Mouse (Mus musculus) hindbrain, embryonic 13.5 days (tissue): Measurements from ENCODE around the gene 1700057G04Rik. TPM values are rescaled to one million over a fixed set of nuclear protein-coding genes. Genes with fewer than 3 reads are reported as not detected.

Experiments
- ATAC-seq: fragments of 200-750 bp; cut with Nextera tagmentation; 2 replicates; pipeline ENCODE4 v1.8.0; 2017; ENCODE audit warnings: moderate TSS enrichment; ENCODE audit not compliant: low FRiP score
- H3K27ac ChIP-seq: fragments of 300-500 bp; sonication (generic); 2 replicates; pipeline ENCODE4 v1.5.1; 2015; ENCODE audit warnings: inconsistent platforms, mild to moderate bottlenecking, moderate library complexity
- H3K27me3 ChIP-seq: fragments of 300-500 bp; sonication (generic); 2 replicates; pipeline ENCODE4 v1.6.1; 2015; ENCODE audit warnings: mild to moderate bottlenecking, inconsistent platforms
- H3K36me3 ChIP-seq: fragments of 300-500 bp; sonication (generic); 2 replicates; pipeline ENCODE4 v1.6.1; 2015; ENCODE audit warnings: mild to moderate bottlenecking, inconsistent platforms
- H3K4me1 ChIP-seq: fragments of 300-500 bp; sonication (generic); replicated peaks from 2 replicates; pipeline ENCODE4 v1.6.1; 2015; ENCODE audit warnings: inconsistent platforms
- H3K4me2 ChIP-seq: fragments of 300-500 bp; sonication (generic); 2 replicates; pipeline ENCODE4 v1.6.1; 2015; ENCODE audit warnings: inconsistent platforms, mild to moderate bottlenecking, moderate library complexity
- H3K4me3 ChIP-seq: fragments of 300-500 bp; sonication (generic); 2 replicates; pipeline ENCODE4 v1.5.1; 2015; ENCODE audit warnings: mild to moderate bottlenecking, inconsistent platforms
- H3K9ac ChIP-seq: fragments of 300-500 bp; sonication (generic); 2 replicates; pipeline ENCODE4 v1.6.1; 2015; ENCODE audit warnings: mild to moderate bottlenecking, inconsistent platforms
- H3K9me3 ChIP-seq: fragments of 300-500 bp; sonication (generic); 2 replicates; pipeline ENCODE4 v1.6.1; 2016; ENCODE audit warnings: inconsistent platforms
- WGBS: fragments of 180-500 bp; shearing (Covaris S2); methylation state at CpG from one replicate; pipeline ENCODE4 v1.1.7; 2015; 5-methylcytosine and 5-hydroxymethylcytosine counted together
- polyA plus RNA-seq: library from polyadenylated mRNA; unstranded; fragments of >200 nt; fragmentation: Nextera tagmentation; extraction: Ambion mirVana; gene quantifications from 2 replicates; pipeline ENCODE4 v1.2.1, GENCODE M21; 2015

Gene 1700057G04Rik
- polyA plus RNA-seq, result not detected in 2 replicates

GRCm38 (mm10) chr9:92309077-92309476 is at the start of gene 1700057G04Rik:
Gene 1700057G04Rik (plus strand): TSS chr9:92309377.
- Histone ChIP-seq H3K4me3 (no peak within 1 kb of the TSS), H3K36me3 (no peaks in the 10 kb centered on the region), H3K9ac (no peak within 1 kb of the TSS), H3K9me3 (no peaks in the 10 kb centered on the region), H3K4me1 (no peaks in the 10 kb centered on the region), H3K27me3 (no peaks in the 10 kb centered on the region), H3K27ac (no peak within 1 kb of the TSS), H3K4me2 (no peak within 1 kb of the TSS)
- ATAC-seq, result no peak
- 89% methylated on average over 1 of the region's 1 CpGs for WGBS

- Histone ChIP-seq H3K4me2 (no peak overlapping the region), H3K9ac (no peak overlapping the region), H3K36me3 (0 out of 2 replicates have a peak, but pooled peaks cover 3% of the 10 kb centered on the region), H3K9me3 (no peaks in the 10 kb centered on the region), H3K4me1 (no peaks in the 10 kb centered on the region), H3K4me3 (no peak overlapping the region), H3K27me3 (no peaks in the 10 kb centered on the region), H3K27ac (no peak overlapping the region)
- no peak for ATAC-seq
- 88% methylated on average over 7 of the region's 7 CpGs for WGBS
These were observed 48.6 kb upstream of the 1700057G04Rik start for GRCm38 (mm10) chr9:92260481-92261159.

DNA sequence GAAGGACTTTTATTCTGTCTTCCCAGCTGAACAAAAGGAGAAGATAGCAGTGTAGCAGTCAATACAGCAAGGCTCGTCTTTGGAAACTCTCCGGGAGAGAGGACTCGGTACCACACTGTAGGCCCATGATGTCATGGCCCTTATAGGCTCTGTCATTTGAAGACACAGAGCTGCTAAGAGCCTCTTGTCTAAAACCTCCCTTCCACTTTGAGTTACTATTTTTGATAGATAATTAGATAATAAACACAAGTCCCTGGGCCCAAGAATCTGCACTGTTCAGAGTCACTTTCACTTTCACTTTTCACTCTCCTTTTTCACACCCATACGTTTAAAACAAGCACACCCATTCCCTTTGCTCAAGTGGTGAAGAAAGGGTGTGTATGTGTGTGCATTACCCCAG is 43.5 kb upstream of the 1700057G04Rik start:
- no peak overlapping the region for H3K27ac ChIP-seq
- no peak overlapping the region for H3K4me3 ChIP-seq
- H3K27me3 ChIP-seq, result no peaks in the 10 kb centered on the region
- 83% methylated on average over 4 of the region's 4 CpGs for WGBS
- no peaks in the 10 kb centered on the region for H3K4me1 ChIP-seq
- peaks cover 8% of the 10 kb centered on the region; the same call in 1 of the 2 replicates for H3K36me3 ChIP-seq
- H3K4me2 ChIP-seq, result no peak overlapping the region
- H3K9me3 ChIP-seq, result no peaks in the 10 kb centered on the region
- no peak overlapping the region for H3K9ac ChIP-seq
- no peak for ATAC-seq

DNA sequence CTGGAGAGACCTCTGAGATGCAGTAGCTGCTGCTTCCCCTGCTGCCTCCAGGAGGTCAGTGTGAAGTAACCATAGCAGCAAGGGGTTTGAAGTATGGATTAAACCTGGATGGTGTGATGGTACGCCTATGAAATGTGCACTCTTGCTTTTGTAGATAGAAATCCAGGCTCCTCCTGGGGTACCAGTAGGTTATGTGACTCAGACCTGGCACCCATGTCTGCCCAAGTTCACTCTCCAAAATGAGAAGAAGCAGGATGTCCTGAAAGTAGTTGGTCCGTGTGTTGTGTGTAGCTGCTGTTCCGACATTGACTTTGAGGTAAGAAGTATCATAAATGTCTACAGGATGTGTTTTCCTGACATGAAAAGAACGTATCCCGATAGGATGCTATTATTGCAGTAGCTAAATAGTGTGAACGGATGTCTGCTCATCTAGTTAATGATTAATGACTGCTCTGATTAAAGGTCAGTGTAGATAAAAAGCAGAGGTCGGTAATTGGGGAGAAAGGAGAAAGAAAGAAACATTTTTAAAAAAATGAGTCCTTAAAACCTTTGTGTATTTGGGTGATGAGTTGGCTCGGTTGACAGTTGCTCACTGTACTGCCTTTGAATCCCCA is 42.5 kb upstream of the 1700057G04Rik start:
- 69% methylated on average over 8 of the region's 8 CpGs for WGBS
- Histone ChIP-seq H3K36me3 (peaks cover 10% of the 10 kb centered on the region; the same call in 1 of the 2 replicates), H3K27ac (no peak overlapping the region), H3K4me2 (no peak overlapping the region), H3K9me3 (no peaks in the 10 kb centered on the region), H3K27me3 (no peaks in the 10 kb centered on the region), H3K4me3 (no peak overlapping the region), H3K4me1 (no peaks in the 10 kb centered on the region), H3K9ac (no peak overlapping the region)
- ATAC-seq, result no peak

DNA sequence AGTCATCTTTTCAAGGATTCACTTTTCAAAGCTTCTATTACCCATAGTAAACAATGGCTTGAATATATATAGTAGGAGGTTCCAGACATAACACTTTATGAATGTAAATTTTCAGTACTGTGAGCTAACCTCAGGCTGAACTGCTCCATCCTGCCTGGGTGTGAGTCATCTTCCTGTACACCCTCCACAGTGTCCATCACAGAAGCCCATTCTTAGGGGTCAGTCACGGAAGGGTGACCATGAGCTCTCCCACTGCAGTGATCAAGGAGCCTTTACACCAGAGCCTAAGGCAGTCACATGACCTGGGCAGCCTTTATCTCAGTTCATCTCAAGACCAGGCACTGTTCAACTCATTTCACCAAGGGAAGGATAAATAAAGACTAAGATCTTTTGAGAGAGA is 41.4 kb upstream of the 1700057G04Rik start:
- no peak overlapping the region for H3K9ac ChIP-seq
- H3K27ac ChIP-seq, result no peak overlapping the region
- H3K36me3 ChIP-seq, result peaks cover 10% of the 10 kb centered on the region; the same call in 1 of the 2 replicates
- no peak for ATAC-seq
- H3K9me3 ChIP-seq, result no peaks in the 10 kb centered on the region
- no peaks in the 10 kb centered on the region for H3K4me1 ChIP-seq
- H3K4me3 ChIP-seq, result no peak overlapping the region
- WGBS, result 82% methylated on average over 1 of the region's 1 CpGs
- H3K4me2 ChIP-seq, result no peak overlapping the region
- H3K27me3 ChIP-seq, result no peaks in the 10 kb centered on the region

- WGBS, result 98% methylated on average over 5 of the region's 5 CpGs
- no peak overlapping the region for H3K4me3 ChIP-seq
- ATAC-seq, result no peak
- H3K27ac ChIP-seq, result no peak overlapping the region
- H3K4me2 ChIP-seq, result no peak overlapping the region
- no peak overlapping the region for H3K9ac ChIP-seq
- no peaks in the 10 kb centered on the region for H3K4me1 ChIP-seq
- no peaks in the 10 kb centered on the region for H3K27me3 ChIP-seq
- peaks cover 10% of the 10 kb centered on the region; the same call in 1 of the 2 replicates for H3K36me3 ChIP-seq
- no peaks in the 10 kb centered on the region for H3K9me3 ChIP-seq
These were observed 39.3 kb upstream of the 1700057G04Rik start for GRCm38 (mm10) chr9:92269829-92270404.

DNA sequence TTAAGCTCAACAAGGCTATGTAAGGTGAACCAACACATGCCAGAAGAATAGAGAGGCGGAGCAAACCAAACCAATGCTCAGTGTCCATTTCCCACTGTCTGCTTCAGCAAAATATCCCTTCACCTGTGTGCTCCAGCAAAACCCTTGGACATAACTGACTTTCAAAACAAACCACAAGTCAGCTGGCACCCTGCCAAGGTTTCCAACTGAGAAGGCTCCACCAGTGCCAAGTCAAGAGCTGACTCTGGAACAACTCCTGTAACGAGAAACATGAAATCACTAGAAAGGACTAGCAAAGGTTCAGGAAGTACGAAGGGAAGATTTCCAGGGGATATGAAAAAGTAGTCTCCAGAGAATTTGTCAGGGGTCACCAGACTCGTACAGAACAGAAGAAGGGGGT is 38.2 kb upstream of the 1700057G04Rik start:
- Histone ChIP-seq H3K27me3 (no peaks in the 10 kb centered on the region), H3K4me2 (no peak overlapping the region), H3K27ac (no peak overlapping the region), H3K4me1 (peaks cover 5% of the 10 kb centered on the region; the same call in 1 of the 2 replicates), H3K9me3 (no peaks in the 10 kb centered on the region), H3K36me3 (peaks cover 10% of the 10 kb centered on the region; the same call in 1 of the 2 replicates), H3K9ac (no peak overlapping the region), H3K4me3 (no peak overlapping the region)
- ATAC-seq, result no peak
- WGBS, result 52% methylated on average over 4 of the region's 4 CpGs

GRCm38 (mm10) chr9:92272650-92273049 is 36.5 kb upstream of the 1700057G04Rik start:
- H3K4me1 ChIP-seq, result peaks cover 6% of the 10 kb centered on the region; the same call in 1 of the 2 replicates
- H3K9ac ChIP-seq, result no peak overlapping the region
- H3K36me3 ChIP-seq, result peaks cover 10% of the 10 kb centered on the region; the same call in 1 of the 2 replicates
- no peak overlapping the region for H3K4me3 ChIP-seq
- H3K9me3 ChIP-seq, result no peaks in the 10 kb centered on the region
- no peak overlapping the region for H3K4me2 ChIP-seq
- ATAC-seq, result no peak
- H3K27me3 ChIP-seq, result no peaks in the 10 kb centered on the region
- no peak overlapping the region for H3K27ac ChIP-seq
- WGBS, result 89% methylated on average over 4 of the region's 4 CpGs

DNA sequence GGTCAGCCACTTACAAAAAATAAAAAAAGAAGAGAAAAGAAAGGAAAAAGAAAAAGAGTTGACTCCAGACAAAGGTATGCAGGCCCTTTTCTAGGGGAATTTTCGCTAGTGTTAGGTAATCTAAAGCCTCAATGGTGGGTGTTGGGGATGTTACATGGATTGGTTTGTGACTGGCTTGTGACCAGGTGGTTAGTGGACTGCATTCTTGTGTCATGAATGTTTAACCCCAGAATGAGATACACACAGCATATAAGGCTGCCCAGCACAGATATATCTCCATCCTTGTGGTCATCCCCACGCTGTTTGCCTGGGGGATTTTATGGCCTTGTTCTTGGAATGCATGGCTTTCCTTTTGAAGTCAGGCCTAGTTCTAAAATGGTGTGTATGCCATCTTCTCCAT is 35.9 kb upstream of the 1700057G04Rik start:
- Histone ChIP-seq H3K4me3 (no peak overlapping the region), H3K27ac (no peak overlapping the region), H3K9me3 (no peaks in the 10 kb centered on the region), H3K4me2 (no peak overlapping the region), H3K36me3 (peaks cover 10% of the 10 kb centered on the region; the same call in 1 of the 2 replicates), H3K27me3 (no peaks in the 10 kb centered on the region), H3K9ac (no peak overlapping the region), H3K4me1 (peaks cover 6% of the 10 kb centered on the region; the same call in 1 of the 2 replicates)
- no peak for ATAC-seq
- WGBS, result 88% methylated on average over 2 of the region's 2 CpGs

- H3K4me1 ChIP-seq, result peaks cover 6% of the 10 kb centered on the region; the same call in 1 of the 2 replicates
- no peaks in the 10 kb centered on the region for H3K27me3 ChIP-seq
- ATAC-seq, result no peak
- H3K9ac ChIP-seq, result no peak overlapping the region
- no peaks in the 10 kb centered on the region for H3K9me3 ChIP-seq
- H3K36me3 ChIP-seq, result peaks cover 10% of the 10 kb centered on the region; the same call in 1 of the 2 replicates
- WGBS, result 82% methylated on average over 6 of the region's 6 CpGs
- no peak overlapping the region for H3K4me2 ChIP-seq
- H3K4me3 ChIP-seq, result no peak overlapping the region
- H3K27ac ChIP-seq, result no peak overlapping the region
These were observed 35.0 kb upstream of the 1700057G04Rik start for GRCm38 (mm10) chr9:92273956-92274762.

DNA sequence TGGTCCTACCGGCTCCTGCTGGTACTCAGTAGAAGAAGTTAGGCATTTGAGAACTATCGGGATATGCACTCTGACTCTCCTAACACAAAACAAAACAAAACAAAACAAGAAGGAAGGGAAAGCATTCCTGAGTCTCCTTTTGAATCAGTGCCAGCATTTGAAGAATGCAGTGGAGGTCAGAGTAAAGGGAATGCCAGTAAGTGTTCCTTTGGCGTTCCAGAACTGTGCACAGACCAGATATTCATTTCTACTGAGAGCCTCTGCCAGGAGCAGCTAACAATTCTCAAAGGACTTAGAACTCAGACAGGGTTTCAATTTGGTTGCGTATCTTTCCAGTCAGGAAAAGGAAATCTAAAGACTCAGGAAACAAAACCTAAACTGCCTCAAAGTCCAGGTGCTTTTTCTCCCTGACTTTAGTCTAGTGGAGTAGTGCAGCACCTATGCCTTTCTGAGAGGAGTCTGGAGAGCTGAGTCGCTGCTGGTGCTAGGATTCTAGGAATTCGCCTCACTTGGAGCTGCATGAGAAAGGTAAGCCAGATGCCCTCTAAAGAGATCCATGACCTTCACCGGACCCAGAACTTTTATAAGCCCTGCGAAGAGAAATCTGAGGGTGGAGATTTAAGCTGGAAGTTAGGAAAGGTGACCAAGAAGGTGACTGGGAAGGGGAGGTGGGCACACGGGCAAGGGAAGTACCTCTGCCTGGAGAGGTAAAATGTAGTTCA is 33.5 kb upstream of the 1700057G04Rik start, which contains the start of gene Plscr2:
Gene Plscr2, plus strand, starts transcription at position 117 of the 722 bp plus-strand sequence.
- Histone ChIP-seq H3K9me3 (no peaks in the 10 kb centered on the region), H3K4me3 (no peak within 1 kb of the TSS), H3K27me3 (no peaks in the 10 kb centered on the region), H3K27ac (no peak within 1 kb of the TSS), H3K4me2 (no peak within 1 kb of the TSS), H3K36me3 (peaks cover 3% of the 10 kb centered on the region; the same call in 1 of the 2 replicates), H3K9ac (no peak within 1 kb of the TSS), H3K4me1 (peaks cover 6% of the 10 kb centered on the region; the same call in 1 of the 2 replicates)
- 77% methylated on average over 9 of the region's 9 CpGs for WGBS
- no peak for ATAC-seq
